Mouse (Mus musculus): Measurements from ENCODE around the gene Rnf141.
A peak's percentile ranks its signal among the peaks of the same experiment; 100 is the strongest.

The Rnf141 gene

GRCm38 (mm10) chr7:110768451-110769064, 75.7 kb downstream of the Rnf141 start:
- DNase-seq (ENCODE audit: low spot score in 2 of 2): peak in 1 of 2 experiments; percentile 37

GRCm38 (mm10) chr7:110768001-110768400, 76.3 kb downstream of the Rnf141 start, which contains the start of gene Ampd3:
Ampd3 (plus strand) TSS chr7:110768206.
- DNase-seq (ENCODE audit: low spot score in 2 of 2): no peak

- DNase-seq (ENCODE audit: low spot score in 2 of 2): peak in 1 of 2 experiments; percentile 52
Measured at GRCm38 (mm10) chr7:110762605-110763180, 81.6 kb downstream of the Rnf141 start.

- no peak for DNase-seq (ENCODE audit: low spot score in 2 of 2)
Measured at GRCm38 (mm10) chr7:110756440-110756839, 87.8 kb downstream of the Rnf141 start.

- no peak for DNase-seq (ENCODE audit: low spot score in 2 of 2)
Measured at GRCm38 (mm10) chr7:110753926-110754330, 90.3 kb downstream of the Rnf141 start.

GRCm38 (mm10) chr7:110753310-110753709, 90.9 kb downstream of the Rnf141 start:
- DNase-seq (ENCODE audit: low spot score in 2 of 2): no peak

GRCm38 (mm10) chr7:110751634-110752033, 92.6 kb downstream of the Rnf141 start:
- DNase-seq (ENCODE audit: low spot score in 2 of 2): no peak

- DNase-seq (ENCODE audit: low spot score in 2 of 2): no peak
Measured at GRCm38 (mm10) chr7:110750834-110751233, 93.4 kb downstream of the Rnf141 start.

Measured in cerebellum, postnatal 4 days (tissue).